Mouse (Mus musculus): ENCODE data around the gene Hmcn2. TPM values are rescaled to one million over a fixed set of nuclear protein-coding genes. Genes with fewer than 3 reads are reported as not detected.

Gene Hmcn2
- total RNA-seq, 4 experiments from 2014 or later, result 14.5 to 18.4 (median 17.5) TPM

- no peak for DNase-seq (ENCODE audit: low spot score in 2 of 2)
Measured at GRCm38 (mm10) chr2:31453559-31454177, 139.5 kb downstream of the Hmcn2 start.

DNA sequence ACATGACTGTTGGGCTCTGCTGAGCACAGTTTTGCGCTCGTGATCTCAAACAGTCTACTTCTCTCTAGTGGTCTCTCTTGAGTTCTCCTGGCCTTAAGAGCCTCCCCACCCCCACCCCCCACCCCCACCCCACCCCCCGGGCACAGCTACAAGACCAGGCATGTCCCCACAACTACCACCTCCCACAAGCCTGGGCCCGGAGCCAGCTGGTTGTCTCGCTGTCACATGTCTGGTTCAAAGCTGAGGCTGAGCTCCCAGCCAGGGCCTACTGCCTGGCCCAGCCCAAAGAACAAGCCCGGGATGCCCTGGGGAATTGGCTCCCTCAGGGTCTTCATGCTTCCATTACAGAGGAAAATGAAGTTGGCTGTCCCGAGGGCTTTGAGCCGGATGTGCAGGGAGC lies 140.1 kb downstream of the Hmcn2 start:
- peak in 1 of 2 experiments; percentile 31 for DNase-seq (ENCODE audit: low spot score in 2 of 2)

GRCm38 (mm10) chr2:31455418-31455817 lies 141.2 kb downstream of the Hmcn2 start:
- no peak for DNase-seq (ENCODE audit: low spot score in 2 of 2)

DNA sequence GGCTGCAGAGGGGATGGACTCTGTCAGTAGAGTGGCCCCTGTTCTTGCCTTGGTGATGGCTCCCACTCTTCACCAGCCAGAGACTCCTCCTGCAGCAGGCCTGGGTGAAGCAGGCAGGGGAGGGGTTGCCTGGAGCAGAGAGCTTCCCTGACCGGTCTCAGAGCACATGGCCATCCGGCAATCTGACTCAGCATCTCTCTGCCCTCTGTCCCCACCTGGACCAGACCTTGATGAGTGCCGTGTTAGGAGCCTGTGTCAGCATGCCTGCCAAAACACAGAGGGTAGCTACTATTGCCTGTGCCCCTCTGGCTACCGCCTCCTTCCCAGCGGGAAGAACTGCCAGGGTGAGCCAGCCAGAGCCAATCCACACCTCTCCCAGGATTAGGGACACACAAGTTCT lies 144.2 kb downstream of the Hmcn2 start:
- DNase-seq (ENCODE audit: low spot score in 2 of 2), result no peak

DNA sequence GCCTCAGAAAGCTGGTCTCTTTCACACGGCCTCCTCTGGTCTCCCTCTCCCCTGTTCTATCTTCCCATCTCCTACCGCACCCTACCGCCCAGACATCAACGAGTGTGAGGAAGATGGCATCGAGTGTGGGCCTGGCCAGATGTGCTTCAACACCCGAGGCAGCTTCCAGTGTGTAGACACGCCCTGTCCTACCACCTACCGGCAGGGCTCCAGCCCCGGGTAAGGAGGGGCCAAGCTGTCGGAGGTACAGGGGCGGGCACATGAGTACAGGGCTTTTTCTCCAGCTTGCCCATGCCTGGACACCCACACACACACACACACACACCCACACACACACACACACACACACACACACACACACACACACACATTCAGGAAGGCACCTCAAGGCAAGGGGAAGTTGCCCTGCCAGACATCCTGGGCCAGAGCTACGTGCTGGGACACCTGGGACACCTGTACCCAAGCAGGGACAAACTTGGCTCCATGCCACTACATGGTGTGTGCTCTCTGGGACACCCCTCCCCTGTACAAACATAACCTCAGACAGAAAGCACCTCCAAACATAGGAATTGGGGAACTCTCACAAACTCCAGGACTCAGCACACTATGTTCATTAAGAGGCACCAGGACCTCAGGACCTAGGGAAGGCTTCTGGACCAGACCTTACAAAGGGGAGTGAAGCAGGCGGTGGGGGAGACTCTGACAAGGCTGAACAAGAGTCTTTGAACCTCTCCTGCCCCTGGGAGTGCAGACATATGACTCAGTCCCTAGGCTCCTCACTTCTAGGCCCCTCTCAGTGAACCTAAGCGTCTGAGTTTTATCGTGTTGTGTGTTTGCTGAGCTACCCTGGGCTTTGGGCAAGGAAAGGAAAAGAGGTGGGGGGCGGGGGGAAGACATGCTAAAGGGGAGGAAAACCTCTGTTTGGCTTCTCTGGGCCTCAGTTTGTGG lies 145.0 kb downstream of the Hmcn2 start:
- DNase-seq (ENCODE audit: low spot score in 2 of 2), result no peak

- no peak for DNase-seq (ENCODE audit: low spot score in 2 of 2)
Measured at GRCm38 (mm10) chr2:31460025-31460571, 145.9 kb downstream of the Hmcn2 start.

- no peak for DNase-seq (ENCODE audit: low spot score in 2 of 2)
Measured at GRCm38 (mm10) chr2:31460920-31461319, 146.7 kb downstream of the Hmcn2 start.

- DNase-seq (ENCODE audit: low spot score in 2 of 2), result no peak
Measured at GRCm38 (mm10) chr2:31462051-31462450, 147.8 kb downstream of the Hmcn2 start.

- no peak for DNase-seq (ENCODE audit: low spot score in 2 of 2)
Measured at GRCm38 (mm10) chr2:31463253-31463652, 149.0 kb downstream of the Hmcn2 start.

DNA sequence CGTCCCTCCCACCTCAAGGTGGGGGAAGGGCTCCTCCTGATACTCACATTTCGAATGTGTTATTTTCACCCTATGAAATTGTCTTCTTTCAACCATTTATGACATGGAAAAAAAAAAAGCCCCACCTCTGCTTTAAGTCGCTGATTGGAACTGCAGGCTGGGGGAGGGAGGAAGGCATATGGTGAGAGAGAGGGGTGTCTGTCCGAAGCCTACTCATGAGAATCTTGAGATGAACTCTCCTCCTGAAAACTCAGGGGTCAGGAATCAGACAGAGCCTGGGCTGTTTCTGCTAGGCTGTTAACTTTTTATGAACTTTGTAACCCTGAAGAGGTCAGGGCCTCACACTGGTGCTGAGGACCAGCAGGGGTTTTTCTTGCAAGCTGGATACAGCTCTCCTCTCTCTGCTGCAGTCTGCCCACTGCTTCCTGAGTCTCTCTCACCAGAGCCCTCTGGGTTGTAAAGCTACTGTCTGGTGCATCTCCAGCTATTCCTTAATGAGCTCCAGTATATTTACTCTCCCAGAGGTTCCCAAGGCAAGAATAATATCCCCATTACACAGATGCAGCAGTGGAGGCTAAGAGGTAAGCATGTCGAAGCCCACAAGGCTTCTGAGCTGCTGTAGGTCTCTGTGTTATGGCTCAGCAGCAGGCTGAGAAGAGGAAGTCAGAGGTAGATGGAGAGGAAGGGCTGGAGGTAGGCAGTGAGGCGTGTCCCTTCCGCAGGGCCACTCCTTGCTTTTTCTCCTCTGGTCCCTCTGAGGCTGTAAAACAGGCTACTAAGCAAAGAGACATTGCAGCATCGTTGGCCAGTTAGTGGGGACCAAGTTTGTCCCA lies 149.7 kb downstream of the Hmcn2 start:
- no peak for DNase-seq (ENCODE audit: low spot score in 2 of 2)

GRCm38 (mm10) chr2:31464529-31464910 lies 150.3 kb downstream of the Hmcn2 start:
- DNase-seq (ENCODE audit: low spot score in 2 of 2), result no peak

GRCm38 (mm10) chr2:31467457-31467856 lies 153.2 kb downstream of the Hmcn2 start:
- DNase-seq (ENCODE audit: low spot score in 2 of 2), result no peak

GRCm38 (mm10) chr2:31468857-31469256 lies 154.6 kb downstream of the Hmcn2 start:
- no peak for DNase-seq (ENCODE audit: low spot score in 2 of 2)

DNA sequence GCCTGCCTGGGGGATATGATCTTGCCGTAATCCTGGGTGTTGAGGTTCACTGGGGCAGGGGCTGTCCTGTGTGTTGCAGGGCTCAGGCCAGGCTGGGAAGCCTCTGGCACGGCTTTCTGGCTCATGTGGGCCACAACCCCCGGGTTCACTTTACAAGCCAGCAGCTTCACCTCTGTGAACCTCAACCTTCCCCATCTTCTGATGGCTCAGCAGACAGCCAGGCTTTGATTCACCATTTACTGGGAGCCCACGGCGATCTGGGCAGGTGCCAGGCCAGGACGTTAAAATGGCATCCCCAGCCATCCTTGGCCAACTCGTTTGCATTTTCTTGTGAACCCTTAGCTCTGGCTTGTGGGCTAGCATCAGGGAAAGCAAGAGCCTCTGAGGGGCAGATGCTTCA lies 155.3 kb downstream of the Hmcn2 start:
- DNase-seq (ENCODE audit: low spot score in 2 of 2), result no peak

DNA sequence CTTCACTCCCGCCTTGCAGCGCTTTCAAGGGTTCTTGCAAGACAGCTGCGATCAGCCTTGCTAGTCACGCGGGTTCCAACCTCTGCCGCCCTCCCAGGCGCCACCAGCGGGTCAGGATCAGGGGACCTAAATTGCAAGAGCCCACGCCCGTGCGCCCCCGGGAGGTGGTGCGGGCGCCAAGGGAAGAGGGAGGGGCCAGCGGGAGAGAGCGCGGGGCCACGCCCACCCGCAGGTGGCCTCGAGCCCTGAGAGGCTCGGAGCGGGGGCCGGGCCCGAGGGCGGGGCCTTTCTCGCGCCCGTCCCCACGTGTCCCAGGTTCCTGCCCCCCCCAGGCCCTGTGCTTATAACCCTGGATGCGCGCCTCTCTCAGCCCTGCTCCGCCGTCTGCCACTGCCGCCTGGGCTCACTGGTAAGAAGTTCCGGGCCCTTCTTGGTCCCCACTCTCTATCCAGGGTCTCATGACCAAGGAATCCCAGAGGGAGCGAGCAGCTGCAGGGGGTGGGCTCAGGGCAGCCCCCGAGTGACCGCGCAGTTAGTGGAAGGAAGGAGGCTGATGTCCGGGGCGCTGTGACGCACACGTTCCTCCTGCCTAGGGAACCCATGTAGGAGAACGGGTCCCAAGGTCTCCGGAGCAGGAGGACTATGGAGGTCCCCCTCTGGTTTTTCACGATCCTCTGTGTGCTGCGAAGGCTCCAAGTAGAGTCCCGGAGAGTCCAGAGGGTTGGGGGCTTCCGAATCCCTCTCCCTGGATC lies 155.9 kb downstream of the Hmcn2 start, which contains the start of gene Ass1:
Ass1 (plus strand) TSS at position 277 of the 752 bp plus-strand sequence.
- peak; percentile 66 to 71 for DNase-seq (ENCODE audit: low spot score in 2 of 2)

DNA sequence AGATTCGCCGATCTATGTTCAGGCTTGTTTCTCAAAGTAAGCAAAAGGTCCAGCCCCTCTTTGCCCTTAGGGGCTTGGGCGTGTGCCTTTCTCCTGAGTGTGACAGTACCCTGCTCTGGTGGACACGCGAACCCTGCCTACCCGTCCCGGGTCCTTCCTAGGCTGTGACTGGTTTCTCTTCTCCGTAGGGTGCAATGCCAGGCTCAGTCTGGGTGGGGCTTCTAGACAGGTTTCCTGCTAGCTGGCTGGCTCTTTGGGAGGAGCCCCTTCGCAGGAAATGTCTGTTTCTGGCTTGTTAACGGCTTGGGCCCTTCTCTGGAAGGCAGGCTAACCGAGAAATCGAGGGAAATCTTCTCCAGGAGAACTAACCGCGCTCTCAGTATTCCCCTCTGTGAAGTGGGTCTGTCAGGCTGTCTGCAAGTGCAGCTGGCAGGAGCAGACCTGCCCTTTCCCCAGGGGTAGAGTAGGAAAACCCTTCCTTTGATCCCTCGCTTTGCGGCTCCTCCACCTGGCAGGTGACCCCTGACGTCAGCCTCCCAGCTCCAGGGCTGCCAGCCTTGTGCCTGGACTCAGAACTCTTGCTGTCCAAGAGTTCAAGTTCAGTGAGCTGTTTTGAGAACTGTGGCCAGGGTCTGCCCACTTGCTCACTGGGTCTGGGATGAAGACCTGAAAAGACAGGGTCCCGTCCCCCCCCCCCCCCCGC lies 156.6 kb downstream of the Hmcn2 start:
- DNase-seq (ENCODE audit: low spot score in 2 of 2), result no peak

DNA sequence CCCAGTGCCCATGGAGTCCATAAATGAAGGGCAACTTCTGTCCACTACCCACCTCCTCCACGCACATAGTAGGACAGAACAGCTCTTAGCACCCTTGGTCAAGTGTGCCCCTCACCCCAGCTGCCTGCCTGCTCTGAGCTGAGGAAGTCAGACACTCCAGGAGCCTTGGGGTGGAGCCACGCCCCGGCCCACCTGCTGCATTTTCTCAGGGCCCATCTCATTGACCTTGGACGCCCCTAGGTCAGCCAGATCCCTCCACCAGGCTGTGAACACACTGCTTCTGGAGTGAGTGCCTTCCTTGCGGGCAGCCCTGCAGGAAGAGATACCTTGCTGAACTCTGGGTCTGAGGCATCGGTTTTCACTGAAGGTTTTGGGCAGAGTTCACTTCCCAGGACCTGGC lies 157.4 kb downstream of the Hmcn2 start:
- DNase-seq (ENCODE audit: low spot score in 2 of 2), result no peak

DNA sequence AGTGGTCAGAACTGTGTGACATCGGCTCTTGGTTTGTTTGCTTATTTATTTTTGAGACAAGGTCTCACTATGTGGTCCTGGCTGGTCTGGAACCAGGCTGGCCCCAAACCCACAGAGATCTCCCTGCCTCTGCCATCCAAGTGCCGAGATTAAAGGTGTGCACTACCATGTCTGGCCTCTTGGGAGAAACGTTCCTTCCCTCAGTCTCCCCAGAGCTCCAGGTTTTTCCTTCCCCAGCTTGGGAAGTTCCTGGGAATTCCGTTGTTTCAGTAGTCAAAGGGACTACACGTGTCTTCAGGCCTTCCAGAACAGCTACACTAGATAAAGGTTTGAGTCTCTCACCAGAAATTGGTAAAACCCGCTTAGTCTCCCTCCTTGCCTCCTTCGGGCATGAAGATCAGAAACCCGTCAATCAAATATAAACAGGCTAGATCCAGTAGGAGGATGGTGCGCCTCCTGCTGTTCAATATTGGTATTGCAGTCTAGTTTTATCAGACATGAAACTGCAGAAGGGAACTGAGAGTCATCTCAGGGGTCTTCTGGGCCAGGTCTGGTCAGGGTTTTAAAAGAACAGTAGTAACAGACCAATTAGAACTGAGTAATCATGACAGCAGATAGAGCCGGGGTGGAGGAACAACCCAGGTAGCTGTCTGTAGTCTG lies 158.3 kb downstream of the Hmcn2 start:
- no peak for DNase-seq (ENCODE audit: low spot score in 2 of 2)

GRCm38 (mm10) chr2:31473941-31474340 lies 159.7 kb downstream of the Hmcn2 start:
- DNase-seq (ENCODE audit: low spot score in 2 of 2), result no peak

DNA sequence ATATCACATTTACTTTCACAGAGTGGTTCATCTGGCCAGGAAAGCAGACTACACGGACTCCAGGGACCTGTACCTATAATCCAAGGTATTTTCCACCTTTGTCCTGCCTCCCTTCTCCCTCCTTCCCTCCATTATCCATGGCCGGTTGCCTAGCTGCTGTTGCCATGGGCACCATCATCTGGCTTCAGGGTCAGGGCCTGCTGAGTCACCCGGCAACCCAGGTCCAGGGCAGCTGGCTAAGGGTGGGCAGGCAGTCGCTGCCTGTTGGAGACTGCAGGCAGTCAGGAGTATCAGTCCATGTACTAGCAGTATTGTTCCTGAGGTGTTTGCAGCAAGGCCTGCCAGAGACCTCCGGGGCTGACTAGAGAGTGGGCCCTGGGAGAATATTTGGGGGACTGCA lies 160.5 kb downstream of the Hmcn2 start:
- no peak for DNase-seq (ENCODE audit: low spot score in 2 of 2)
